Mouse (Mus musculus) brain, embryonic 14.5 days (tissue): ENCODE data around the gene Akap9.
"Not testable (repeated sequence)": the region's sequence is repeated elsewhere in the genome, so short reads cannot be mapped to it uniquely, and the experiment has no call there.

Experiments
- CTCF ChIP-seq: fragments of 200-500 bp; IDR thresholded peaks from 2 replicates; pipeline ENCODE4 v1.5.1; 2012; ENCODE audit warnings: inconsistent platforms, mild to moderate bottlenecking, moderate library complexity, borderline replicate concordance; ENCODE audit not compliant: insufficient read depth, insufficient read length; ENCODE audit errors: extremely low read depth
- POLR2A ChIP-seq: fragments of 200-500 bp; IDR thresholded peaks from 2 replicates; pipeline ENCODE4 v1.6.1; 2012; ENCODE audit warnings: mild to moderate bottlenecking, inconsistent platforms, borderline replicate concordance; ENCODE audit not compliant: poor library complexity, insufficient read depth, insufficient read length, severe bottlenecking; ENCODE audit errors: extremely low read depth

GRCm38 (mm10) chr5:3894294-3894619, 33.6 kb upstream of the Akap9 start:
- not testable (repeated sequence) for TF ChIP-seq POLR2A, CTCF
